Mouse (Mus musculus) forebrain, postnatal 0 days (tissue): ENCODE results near the gene 5830473C10Rik. TPM values are rescaled to one million over a fixed set of nuclear protein-coding genes. Genes with fewer than 3 reads are reported as not detected.
"Not testable (repeated sequence)": the region's sequence is repeated elsewhere in the genome, so short reads cannot be mapped to it uniquely, and the experiment has no call there.

Source experiments
- ATAC-seq: fragments of 200-750 bp; cut with Nextera tagmentation; 2 replicates; pipeline ENCODE4 v1.8.0; 2017; ENCODE audit warnings: mild to moderate bottlenecking, moderate library complexity
- DNase-seq: peaks from one replicate; pipeline ENCODE4 v3.0.0-alpha.2; 2015
- H3K27ac ChIP-seq: fragments of 300-500 bp; sonication (generic); 2 replicates; pipeline ENCODE4 v1.5.1; 2014; ENCODE audit warnings: low read depth, mild to moderate bottlenecking, antibody characterized with exemption, low read length, moderate library complexity, mixed read lengths
- H3K27me3 ChIP-seq: fragments of 300-500 bp; sonication (generic); 2 replicates; pipeline ENCODE4 v1.6.1; 2014; ENCODE audit warnings: mild to moderate bottlenecking, low read length, mixed read lengths; ENCODE audit not compliant: insufficient read depth
- H3K36me3 ChIP-seq: fragments of 300-500 bp; sonication (generic); 2 replicates; pipeline ENCODE4 v1.6.1; 2014; ENCODE audit warnings: mild to moderate bottlenecking, moderate library complexity; ENCODE audit not compliant: insufficient read depth
- H3K4me1 ChIP-seq: fragments of 300-500 bp; sonication (generic); 2 replicates; pipeline ENCODE4 v1.6.1; 2014; ENCODE audit warnings: antibody characterized with exemption; ENCODE audit not compliant: insufficient read depth
- H3K4me2 ChIP-seq: fragments of 300-500 bp; sonication (generic); 2 replicates; pipeline ENCODE4 v1.6.1; 2014; ENCODE audit warnings: low read depth, mild to moderate bottlenecking, moderate library complexity
- H3K4me3 ChIP-seq: fragments of 300-500 bp; sonication (generic); 2 replicates; pipeline ENCODE4 v1.5.1; 2014; ENCODE audit warnings: low read depth, low read length, mixed read lengths
- H3K9ac ChIP-seq: fragments of 300-500 bp; sonication (generic); 2 replicates; pipeline ENCODE4 v1.6.1; 2014; ENCODE audit warnings: mild to moderate bottlenecking
- H3K9me3 ChIP-seq: fragments of 300-500 bp; sonication (generic); 2 replicates; pipeline ENCODE4 v1.6.1; 2016; ENCODE audit warnings: low read length
- CTCF ChIP-seq: sonication (generic); IDR thresholded peaks from 2 replicates; pipeline ENCODE4 v1.5.1; 2016; ENCODE audit warnings: antibody characterized with exemption, control low read depth, low read depth
- WGBS: fragments of 180-500 bp; shearing (Covaris S2); extraction: QIAGEN DNeasy Blood & Tissue Kit; methylation state at CpG from one replicate; pipeline ENCODE4 v1.1.7; 2014; 5-methylcytosine and 5-hydroxymethylcytosine counted together
- polyA plus RNA-seq: library from polyadenylated mRNA; unstranded; fragments of >200 nt; fragmentation: Nextera tagmentation; extraction: Ambion mirVana; gene quantifications from 2 replicates; pipeline ENCODE4 v1.2.1, GENCODE M21; 2015
- total RNA-seq: library from RNA; depleted of rRNA; stranded (reverse); fragments of >200 nt; gene quantifications from 2 replicates; pipeline ENCODE4 v1.2.3, GENCODE M21; 2014

The 5830473C10Rik gene
- total and polyA plus RNA-seq, 2 experiments from 2014 or later, result 0.10 to 0.29 TPM

- no peak for TF ChIP-seq CTCF
- Histone ChIP-seq H3K4me2 (no peak overlapping the region), H3K27me3 (no peaks in the 10 kb centered on the region), H3K4me1 (no peaks in the 10 kb centered on the region), H3K36me3 (no peaks in the 10 kb centered on the region), H3K4me3 (no peak overlapping the region), H3K9me3 (no peaks in the 10 kb centered on the region), H3K9ac (no peak overlapping the region), H3K27ac (no peak overlapping the region)
- 88% methylated on average over 13 of the region's 13 CpGs for WGBS
- ATAC-seq, result no peak
- DNase-seq, result no peak
Observed at GRCm38 (mm10) chr5:90594945-90595344, 34.0 kb downstream of the 5830473C10Rik start.

- no peaks in the 10 kb centered on the region for H3K9me3 ChIP-seq
- no peaks in the 10 kb centered on the region for H3K36me3 ChIP-seq
- 86% methylated on average over 6 of the region's 6 CpGs for WGBS
- H3K27me3 ChIP-seq, result no peaks in the 10 kb centered on the region
- H3K4me1 ChIP-seq, result no peaks in the 10 kb centered on the region
- ATAC-seq (no peak), DNase-seq (no peak)
- no peak overlapping the region for H3K9ac ChIP-seq
- H3K4me3 ChIP-seq, result no peak overlapping the region
- no peak overlapping the region for H3K27ac ChIP-seq
- no peak for TF ChIP-seq CTCF
- H3K4me2 ChIP-seq, result no peak overlapping the region
Observed at GRCm38 (mm10) chr5:90596155-90596554, 35.2 kb downstream of the 5830473C10Rik start.

GRCm38 (mm10) chr5:90601469-90601868 lies 40.6 kb downstream of the 5830473C10Rik start:
- no peaks in the 10 kb centered on the region for H3K36me3 ChIP-seq
- H3K27ac ChIP-seq, result no peak overlapping the region
- H3K9ac ChIP-seq, result no peak overlapping the region
- peak; percentile 77 for TF ChIP-seq CTCF
- H3K9me3 ChIP-seq, result no peaks in the 10 kb centered on the region
- no peaks in the 10 kb centered on the region; the same call in 1 of the 2 replicates for H3K4me1 ChIP-seq
- H3K4me2 ChIP-seq, result no peak overlapping the region
- no peak overlapping the region for H3K4me3 ChIP-seq
- peak; percentile 78 for DNase-seq
- ATAC-seq, result peak; percentile 53
- WGBS, result 22% methylated on average over 6 of the region's 6 CpGs
- no peaks in the 10 kb centered on the region for H3K27me3 ChIP-seq

- ATAC-seq (peak; percentile 32; the same call in 1 of the 2 replicates), DNase-seq (no peak)
- TF ChIP-seq CTCF, result no peak
- Histone ChIP-seq H3K27ac (no peak overlapping the region), H3K9ac (no peak overlapping the region), H3K36me3 (no peaks in the 10 kb centered on the region), H3K4me3 (no peak overlapping the region), H3K9me3 (no peaks in the 10 kb centered on the region), H3K4me2 (no peak overlapping the region), H3K4me1 (no peaks in the 10 kb centered on the region; the same call in 1 of the 2 replicates), H3K27me3 (no peaks in the 10 kb centered on the region)
- 55% methylated on average over 13 of the region's 13 CpGs for WGBS
Observed at GRCm38 (mm10) chr5:90603407-90603923, 42.6 kb downstream of the 5830473C10Rik start.

- Histone ChIP-seq H3K27me3 (no peaks in the 10 kb centered on the region), H3K27ac (no peak overlapping the region), H3K4me3 (no peak overlapping the region), H3K4me1 (no peaks in the 10 kb centered on the region), H3K9me3 (no peaks in the 10 kb centered on the region), H3K4me2 (no peak overlapping the region), H3K36me3 (no peaks in the 10 kb centered on the region), H3K9ac (no peak overlapping the region)
- TF ChIP-seq CTCF, result no peak
- WGBS, result 79% methylated on average over 11 of the region's 11 CpGs
- ATAC-seq (no peak), DNase-seq (no peak)
Observed at GRCm38 (mm10) chr5:90608906-90609305, 48.0 kb downstream of the 5830473C10Rik start.

GRCm38 (mm10) chr5:90611388-90611787 lies 50.5 kb downstream of the 5830473C10Rik start:
- Histone ChIP-seq H3K4me2 (no peak overlapping the region), H3K36me3 (no peaks in the 10 kb centered on the region), H3K4me3 (no peak overlapping the region), H3K9ac (no peak overlapping the region), H3K4me1 (no peaks in the 10 kb centered on the region), H3K9me3 (no peaks in the 10 kb centered on the region), H3K27ac (no peak overlapping the region), H3K27me3 (no peaks in the 10 kb centered on the region)
- ATAC-seq (no peak), DNase-seq (no peak)
- TF ChIP-seq CTCF, result no peak
- 88% methylated on average over 3 of the region's 3 CpGs for WGBS

GRCm38 (mm10) chr5:90611996-90612611 lies 51.2 kb downstream of the 5830473C10Rik start:
- no peak overlapping the region for H3K4me2 ChIP-seq
- H3K27me3 ChIP-seq, result no peaks in the 10 kb centered on the region
- H3K9me3 ChIP-seq, result no peaks in the 10 kb centered on the region
- no peak for TF ChIP-seq CTCF
- ATAC-seq (no peak), DNase-seq (no peak)
- no peaks in the 10 kb centered on the region for H3K36me3 ChIP-seq
- H3K4me1 ChIP-seq, result no peaks in the 10 kb centered on the region
- H3K27ac ChIP-seq, result no peak overlapping the region
- H3K9ac ChIP-seq, result no peak overlapping the region
- H3K4me3 ChIP-seq, result no peak overlapping the region
- 82% methylated on average over 6 of the region's 6 CpGs for WGBS

- WGBS, result 88% methylated on average over 1 of the region's 1 CpGs
- not testable (repeated sequence) for H3K9ac ChIP-seq, H3K4me1 ChIP-seq, ATAC-seq, H3K4me3 ChIP-seq, H3K27me3 ChIP-seq, H3K27ac ChIP-seq, H3K9me3 ChIP-seq, H3K4me2 ChIP-seq, DNase-seq, H3K36me3 ChIP-seq
Observed at GRCm38 (mm10) chr5:90612751-90613150, 51.8 kb downstream of the 5830473C10Rik start.
